Mouse (Mus musculus): ENCODE data around the gene Ampd1. TPM values are rescaled to one million over a fixed set of nuclear protein-coding genes. Genes with fewer than 3 reads are reported as not detected.

Gene Ampd1
- total and polyA plus RNA-seq, 3 experiments: 0.19 TPM; not detected in 2

DNA sequence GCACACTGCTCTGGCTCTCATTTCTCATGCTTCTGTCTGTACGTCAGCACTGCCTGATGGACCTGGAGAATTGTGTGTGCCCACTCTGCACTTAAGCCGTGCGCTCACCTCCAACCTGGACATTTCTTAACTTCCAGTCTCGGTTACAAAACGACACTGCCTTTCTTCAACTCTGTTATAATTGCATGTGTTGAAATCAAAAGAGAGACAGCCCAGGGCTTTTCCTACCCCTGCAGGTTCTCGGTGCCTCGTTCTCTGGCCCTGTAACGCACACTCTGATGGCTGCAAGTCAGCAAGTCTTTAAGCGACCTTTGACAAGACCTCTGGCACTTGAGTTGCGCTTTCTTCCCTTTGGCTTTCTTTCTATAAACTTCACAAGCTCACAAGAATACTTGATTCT, 68.6 kb downstream of the Ampd1 start:
- H3K36me3 ChIP-seq (replicated peaks in 1 of 2; ENCODE audit: control insufficient read depth in 1 of 2, insufficient read depth in 1 of 2, low read length in 1 of 2): no peaks in the 10 kb centered on the region
- H3K4me2 ChIP-seq (ENCODE audit: insufficient read depth, low read depth, poor library complexity, severe bottlenecking): no peak overlapping the region
- in situ Hi-C loops (cut with MboI; ENCODE audit: low pct_ligation_motif_present, low pct_unique_long_range_greater_than_20kb, low sequenced_read_pairs) (no loop called here), dilution Hi-C loops (cut with MboI; ENCODE audit: extremely low pct_ligation_motif_present, extremely low pct_unique_long_range_greater_than_20kb, low sequenced_read_pairs) (no loop called here)
- H3K9ac ChIP-seq (ENCODE audit: insufficient read depth, low read depth): no peak overlapping the region
- no peak for TF ChIP-seq POLR2AphosphoS2 (IDR thresholded peaks at IDR 0.05; ENCODE audit: low read depth, low read length)
- no peak for TF ChIP-seq EP300 (IDR thresholded peaks at IDR 0.05; ENCODE audit: low read length)
- no peak for TF ChIP-seq USF2 (conservative IDR thresholded peaks at IDR 0.05; ENCODE audit: low read depth, low read length)
- no peak for TF ChIP-seq ZC3H11A (IDR thresholded peaks at IDR 0.05; ENCODE audit: low read depth, low read length)
- TF ChIP-seq MAZ (IDR thresholded peaks at IDR 0.05; ENCODE audit: low read depth, low read length): no peak
- no peak for TF ChIP-seq GABPA (IDR thresholded peaks at IDR 0.05; ENCODE audit: insufficient replicate concordance, low read depth, low read length)
- TF ChIP-seq NELFE (IDR thresholded peaks at IDR 0.05; ENCODE audit: low read depth, low read length): no peak
- no peak for TF ChIP-seq JUND (conservative IDR thresholded peaks at IDR 0.05; ENCODE audit: low read depth, low read length)
- no peak for TF ChIP-seq TCF12 (IDR thresholded peaks at IDR 0.05; ENCODE audit: low read depth, low read length)
- TF ChIP-seq KAT2A (IDR thresholded peaks at IDR 0.05; ENCODE audit: insufficient replicate concordance, low read length): no peak
- TF ChIP-seq TBP (conservative IDR thresholded peaks at IDR 0.05; ENCODE audit: low read depth, low read length): no peak
- no peak for TF ChIP-seq CTCF (conservative IDR thresholded peaks at IDR 0.05 in 1 of 2, IDR thresholded peaks at IDR 0.05 in 1 of 2; ENCODE audit: low read depth in 2 of 2, low read length in 2 of 2)
- TF ChIP-seq ELF1 (IDR thresholded peaks at IDR 0.05; ENCODE audit: low read depth, low read length): no peak
- no peak for TF ChIP-seq UBTF (IDR thresholded peaks at IDR 0.05; ENCODE audit: low read depth, low read length)
- no peak for TF ChIP-seq MEF2A (IDR thresholded peaks at IDR 0.05; ENCODE audit: borderline replicate concordance, low read depth, low read length)
- no peak for TF ChIP-seq SIN3A (IDR thresholded peaks at IDR 0.05; ENCODE audit: low read length)
- no peak for TF ChIP-seq POLR2A (IDR thresholded peaks at IDR 0.05; ENCODE audit: low read depth, low read length)
- TF ChIP-seq CHD1 (IDR thresholded peaks at IDR 0.05; ENCODE audit: low read depth, low read length): no peak
- no peak for TF ChIP-seq BHLHE40 (IDR thresholded peaks at IDR 0.05; ENCODE audit: low read depth, low read length)
- H3K79me2 ChIP-seq (replicated peaks; ENCODE audit: control insufficient read depth, extremely low read depth, insufficient read depth, poor library complexity, severe bottlenecking): no peaks in the 10 kb centered on the region
- no peaks in the 10 kb centered on the region for H3K9me3 ChIP-seq (replicated peaks; ENCODE audit: low read length)
- no peak for DNase-seq (ENCODE audit: extremely low read depth)
- H3K4me3 ChIP-seq (replicated peaks in 1 of 3; ENCODE audit: low read depth in 2 of 3, low read length in 2 of 3, poor library complexity in 1 of 3): no peak overlapping the region
- H3K4me1 ChIP-seq (ENCODE audit: control insufficient read depth in 1 of 2, insufficient read depth in 2 of 2): peaks cover 3 to 12% of the 10 kb centered on the region in 2 experiments; a peak in 1 of 4 replicates
- H3K27me3 ChIP-seq (replicated peaks): no peaks in the 10 kb centered on the region
- no peak overlapping the region for H3K27ac ChIP-seq (ENCODE audit: insufficient read depth, low read depth)

DNA sequence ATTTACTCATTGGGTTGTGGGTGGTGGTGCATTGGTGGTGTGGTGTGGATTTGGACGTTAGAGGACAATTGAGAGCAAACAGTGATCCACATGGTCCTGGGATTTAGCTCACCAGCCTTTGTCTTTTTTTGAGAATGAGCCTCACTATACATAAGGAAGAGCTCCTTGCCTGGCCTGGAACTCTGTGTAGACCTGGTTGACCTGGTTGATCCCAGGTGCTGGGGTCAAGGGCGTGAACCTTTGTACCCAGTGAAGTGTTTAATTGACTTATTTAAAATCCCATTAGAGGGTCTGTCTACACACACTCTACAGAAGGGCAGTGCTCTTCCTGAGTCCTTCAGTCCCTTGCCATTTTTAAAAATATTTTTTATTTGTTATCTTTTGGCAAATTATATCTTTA, 71.5 kb downstream of the Ampd1 start:
- Histone ChIP-seq H3K4me3 (replicated peaks in 1 of 3; ENCODE audit: low read depth in 2 of 3, low read length in 2 of 3, poor library complexity in 1 of 3) (no peak overlapping the region), H3K27me3 (replicated peaks) (no peaks in the 10 kb centered on the region), H3K4me1 (ENCODE audit: control insufficient read depth in 1 of 2, insufficient read depth in 2 of 2) (peaks cover 3 to 7% of the 10 kb centered on the region in 2 experiments; a peak in 1 of 4 replicates), H3K36me3 (replicated peaks in 1 of 2; ENCODE audit: control insufficient read depth in 1 of 2, insufficient read depth in 1 of 2, low read length in 1 of 2) (no peaks in the 10 kb centered on the region), H3K27ac (ENCODE audit: insufficient read depth, low read depth) (no peak overlapping the region), H3K9me3 (replicated peaks; ENCODE audit: low read length) (no peaks in the 10 kb centered on the region), H3K4me2 (ENCODE audit: insufficient read depth, low read depth, poor library complexity, severe bottlenecking) (no peak overlapping the region), H3K79me2 (replicated peaks; ENCODE audit: control insufficient read depth, extremely low read depth, insufficient read depth, poor library complexity, severe bottlenecking) (no peaks in the 10 kb centered on the region), H3K9ac (ENCODE audit: insufficient read depth, low read depth) (no peak overlapping the region)
- dilution Hi-C loops (cut with MboI; ENCODE audit: extremely low pct_ligation_motif_present, extremely low pct_unique_long_range_greater_than_20kb, low sequenced_read_pairs): no loop called here
- no peak for DNase-seq (ENCODE audit: extremely low read depth)
- no peak for TF ChIP-seq TCF12 (IDR thresholded peaks at IDR 0.05; ENCODE audit: low read depth, low read length)
- no peak for TF ChIP-seq NELFE (IDR thresholded peaks at IDR 0.05; ENCODE audit: low read depth, low read length)
- TF ChIP-seq POLR2A (IDR thresholded peaks at IDR 0.05; ENCODE audit: low read depth, low read length): no peak
- no peak for TF ChIP-seq MEF2A (IDR thresholded peaks at IDR 0.05; ENCODE audit: borderline replicate concordance, low read depth, low read length)
- TF ChIP-seq MAX (IDR thresholded peaks at IDR 0.05; ENCODE audit: low read length): no peak
- no peak for TF ChIP-seq CHD1 (IDR thresholded peaks at IDR 0.05; ENCODE audit: low read depth, low read length)
- no peak for TF ChIP-seq ELF1 (IDR thresholded peaks at IDR 0.05; ENCODE audit: low read depth, low read length)
- TF ChIP-seq KAT2A (IDR thresholded peaks at IDR 0.05; ENCODE audit: insufficient replicate concordance, low read length): no peak
- in situ Hi-C loops (cut with MboI; ENCODE audit: low pct_ligation_motif_present, low pct_unique_long_range_greater_than_20kb, low sequenced_read_pairs): no loop called here

Measured in CH12.LX (cell line).